Mouse (Mus musculus) midbrain, embryonic 15.5 days (tissue): Measurements from ENCODE around the gene Fam149b. TPM values are rescaled to one million over a fixed set of nuclear protein-coding genes. Genes with fewer than 3 reads are reported as not detected.
A peak's percentile ranks its signal among the peaks of the same experiment; 100 is the strongest.

Experiments used
- ATAC-seq: fragments of 200-750 bp; cut with Nextera tagmentation; replicated peaks from 2 replicates; pipeline ENCODE4 v1.8.0; 2017; ENCODE audit warnings: moderate TSS enrichment
- H3K27ac ChIP-seq: fragments of 300-500 bp; sonication (generic); 2 replicates; pipeline ENCODE4 v1.5.1; 2015; ENCODE audit warnings: mild to moderate bottlenecking, inconsistent platforms
- H3K27me3 ChIP-seq: fragments of 300-500 bp; sonication (generic); replicated peaks from 2 replicates; pipeline ENCODE4 v1.6.1; 2015; ENCODE audit warnings: inconsistent platforms
- H3K36me3 ChIP-seq: fragments of 300-500 bp; sonication (generic); replicated peaks from 2 replicates; pipeline ENCODE4 v1.6.1; 2015; ENCODE audit warnings: inconsistent platforms
- H3K4me1 ChIP-seq: fragments of 300-500 bp; sonication (generic); 2 replicates; pipeline ENCODE4 v1.6.1; 2015; ENCODE audit warnings: inconsistent platforms
- H3K4me2 ChIP-seq: fragments of 300-500 bp; sonication (generic); 2 replicates; pipeline ENCODE4 v1.6.1; 2015; ENCODE audit warnings: inconsistent platforms, mild to moderate bottlenecking, moderate library complexity
- H3K4me3 ChIP-seq: fragments of 300-500 bp; sonication (generic); 2 replicates; pipeline ENCODE4 v1.5.1; 2015; ENCODE audit warnings: mild to moderate bottlenecking, inconsistent platforms
- H3K9ac ChIP-seq: fragments of 300-500 bp; sonication (generic); 2 replicates; pipeline ENCODE4 v1.6.1; 2015; ENCODE audit warnings: mild to moderate bottlenecking, inconsistent platforms
- H3K9me3 ChIP-seq: fragments of 300-500 bp; sonication (generic); 2 replicates; pipeline ENCODE4 v1.6.1; 2016; ENCODE audit warnings: inconsistent platforms
- WGBS: fragments of 180-500 bp; shearing (Covaris S2); methylation state at CpG from one replicate; pipeline ENCODE4 v1.1.7; 2015; ENCODE audit warnings: mixed read lengths; 5-methylcytosine and 5-hydroxymethylcytosine counted together
- polyA plus RNA-seq: library from polyadenylated mRNA; unstranded; fragments of >200 nt; fragmentation: Nextera tagmentation; extraction: Ambion mirVana; gene quantifications from 2 replicates; pipeline ENCODE4 v1.2.1, GENCODE M21; 2015

Gene Fam149b
- polyA plus RNA-seq, 1 experiment from 2014 or later, result 48.4 TPM

DNA sequence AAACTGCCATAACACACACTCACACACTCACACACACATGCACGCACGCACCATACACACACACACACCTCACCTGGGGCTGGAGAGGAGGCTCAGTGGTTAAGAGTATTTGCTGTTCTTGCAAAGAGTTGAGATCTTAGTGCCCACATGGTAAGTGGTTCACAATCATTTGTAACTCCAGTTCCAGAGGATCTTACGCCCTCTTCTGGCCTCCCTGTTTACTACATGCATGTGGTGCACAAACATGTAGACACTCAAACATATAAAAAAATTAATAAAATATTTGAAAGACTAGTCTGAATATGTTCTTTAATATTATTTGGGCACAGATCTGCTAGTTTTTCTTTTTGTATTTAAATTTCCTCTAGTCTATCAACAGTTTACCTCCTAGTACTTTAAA, 20.3 kb downstream of the Fam149b start:
- Histone ChIP-seq H3K27me3 (no peaks in the 10 kb centered on the region), H3K36me3 (peaks cover 33% of the 10 kb centered on the region), H3K4me3 (no peak overlapping the region), H3K27ac (no peak overlapping the region), H3K4me2 (no peak overlapping the region), H3K9me3 (no peaks in the 10 kb centered on the region), H3K4me1 (no peaks in the 10 kb centered on the region), H3K9ac (no peak overlapping the region)
- no peak for ATAC-seq
- 95% methylated on average over 3 of the region's 3 CpGs for WGBS

DNA sequence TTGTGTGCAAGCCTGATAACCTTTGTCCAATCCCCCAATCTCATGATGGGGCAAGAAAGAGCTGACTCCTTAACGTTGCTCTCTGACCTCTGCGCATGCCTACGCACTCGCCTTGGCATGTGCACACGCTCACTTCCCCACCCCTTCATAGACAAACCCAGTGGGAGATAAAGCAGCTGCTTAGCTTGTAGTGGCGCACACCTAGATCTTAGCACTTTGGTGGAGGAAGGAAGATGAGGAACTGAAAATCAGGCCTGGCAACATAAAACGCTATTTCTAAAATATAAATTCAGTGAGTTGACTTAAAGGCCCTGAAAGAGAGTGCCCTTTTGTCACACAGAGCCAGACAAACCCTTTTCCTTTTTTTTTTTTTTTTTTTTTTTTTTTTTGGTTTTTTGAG, 22.8 kb downstream of the Fam149b start:
- Histone ChIP-seq H3K4me1 (no peaks in the 10 kb centered on the region), H3K4me2 (no peak overlapping the region), H3K27me3 (no peaks in the 10 kb centered on the region), H3K9ac (no peak overlapping the region), H3K36me3 (peaks cover 30% of the 10 kb centered on the region), H3K9me3 (no peaks in the 10 kb centered on the region), H3K4me3 (no peak overlapping the region), H3K27ac (no peak overlapping the region)
- 92% methylated on average over 7 of the region's 7 CpGs for WGBS
- ATAC-seq, result no peak

- 90% methylated on average over 1 of the region's 1 CpGs for WGBS
- no peak overlapping the region for H3K27ac ChIP-seq
- ATAC-seq, result no peak
Observed at GRCm38 (mm10) chr14:20371854-20372253, 23.9 kb downstream of the Fam149b start.

GRCm38 (mm10) chr14:20377112-20377521, 29.2 kb downstream of the Fam149b start:
- no peaks in the 10 kb centered on the region for H3K4me1 ChIP-seq
- H3K27me3 ChIP-seq, result no peaks in the 10 kb centered on the region
- 85% methylated on average over 4 of the region's 4 CpGs for WGBS
- no peak overlapping the region for H3K4me2 ChIP-seq
- no peak overlapping the region for H3K4me3 ChIP-seq
- no peak for ATAC-seq
- H3K9ac ChIP-seq, result no peak overlapping the region
- H3K36me3 ChIP-seq, result peaks cover 29% of the 10 kb centered on the region
- H3K9me3 ChIP-seq, result no peaks in the 10 kb centered on the region
- no peak overlapping the region for H3K27ac ChIP-seq

More at GRCm38 (mm10) chr14:20371854-20372253, 23.9 kb downstream of the Fam149b start:
- Histone ChIP-seq H3K27me3 (no peaks in the 10 kb centered on the region), H3K9ac (no peak overlapping the region), H3K4me2 (no peak overlapping the region), H3K36me3 (peaks cover 32% of the 10 kb centered on the region), H3K9me3 (no peaks in the 10 kb centered on the region), H3K4me3 (no peak overlapping the region), H3K4me1 (no peaks in the 10 kb centered on the region)

- H3K4me3 ChIP-seq, result no peak overlapping the region
- H3K4me2 ChIP-seq, result no peak overlapping the region
- H3K27ac ChIP-seq, result no peak overlapping the region
- no peaks in the 10 kb centered on the region for H3K9me3 ChIP-seq
- no peaks in the 10 kb centered on the region for H3K4me1 ChIP-seq
- ATAC-seq, result no peak
- peaks cover 29% of the 10 kb centered on the region for H3K36me3 ChIP-seq
- no peaks in the 10 kb centered on the region for H3K27me3 ChIP-seq
- WGBS, result 42% methylated on average over 13 of the region's 13 CpGs
- H3K9ac ChIP-seq, result no peak overlapping the region
Observed at GRCm38 (mm10) chr14:20378313-20379061, 30.5 kb downstream of the Fam149b start.

DNA sequence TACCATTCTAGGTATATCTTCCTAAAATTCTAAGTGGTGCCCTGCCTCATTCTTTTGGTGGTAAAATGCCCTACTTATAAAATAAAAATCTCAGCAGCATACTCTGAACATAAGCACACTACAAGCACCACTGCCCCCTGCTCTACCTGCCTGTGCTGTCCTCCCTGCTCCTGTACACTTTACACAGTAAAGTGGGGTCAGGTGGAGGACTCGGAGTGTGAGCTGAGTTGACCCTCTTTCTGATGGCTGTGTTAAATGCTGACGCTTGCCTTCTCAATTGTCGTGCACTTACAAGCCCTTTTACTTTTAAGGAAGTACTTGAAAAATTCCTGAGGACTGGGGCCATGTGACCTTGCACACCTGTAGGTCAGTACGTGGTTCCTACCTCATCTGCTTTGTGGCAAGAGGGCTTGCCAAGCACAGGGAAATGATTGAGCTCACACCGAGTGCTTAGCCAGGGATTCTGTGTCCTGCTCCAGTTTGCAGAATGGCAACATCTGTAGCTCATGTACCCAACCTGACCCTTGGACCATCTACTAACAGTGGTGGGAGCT, 31.2 kb downstream of the Fam149b start:
- H3K36me3 ChIP-seq, result peaks cover 29% of the 10 kb centered on the region
- H3K27ac ChIP-seq, result no peak overlapping the region
- WGBS, result 91% methylated on average over 5 of the region's 5 CpGs
- no peaks in the 10 kb centered on the region for H3K4me1 ChIP-seq
- no peak overlapping the region for H3K4me2 ChIP-seq
- no peaks in the 10 kb centered on the region for H3K9me3 ChIP-seq
- H3K4me3 ChIP-seq, result no peak overlapping the region
- no peak for ATAC-seq
- no peaks in the 10 kb centered on the region for H3K27me3 ChIP-seq
- H3K9ac ChIP-seq, result no peak overlapping the region

- H3K9me3 ChIP-seq, result no peaks in the 10 kb centered on the region
- no peak overlapping the region for H3K9ac ChIP-seq
- H3K36me3 ChIP-seq, result peaks cover 24% of the 10 kb centered on the region
- ATAC-seq, result no peak
- H3K4me2 ChIP-seq, result no peak overlapping the region
- H3K27me3 ChIP-seq, result no peaks in the 10 kb centered on the region
- WGBS, result 95% methylated on average over 9 of the region's 9 CpGs
- no peak overlapping the region for H3K4me3 ChIP-seq
- no peak overlapping the region for H3K27ac ChIP-seq
- H3K4me1 ChIP-seq, result no peaks in the 10 kb centered on the region
Observed at GRCm38 (mm10) chr14:20379753-20380430, 31.9 kb downstream of the Fam149b start.

DNA sequence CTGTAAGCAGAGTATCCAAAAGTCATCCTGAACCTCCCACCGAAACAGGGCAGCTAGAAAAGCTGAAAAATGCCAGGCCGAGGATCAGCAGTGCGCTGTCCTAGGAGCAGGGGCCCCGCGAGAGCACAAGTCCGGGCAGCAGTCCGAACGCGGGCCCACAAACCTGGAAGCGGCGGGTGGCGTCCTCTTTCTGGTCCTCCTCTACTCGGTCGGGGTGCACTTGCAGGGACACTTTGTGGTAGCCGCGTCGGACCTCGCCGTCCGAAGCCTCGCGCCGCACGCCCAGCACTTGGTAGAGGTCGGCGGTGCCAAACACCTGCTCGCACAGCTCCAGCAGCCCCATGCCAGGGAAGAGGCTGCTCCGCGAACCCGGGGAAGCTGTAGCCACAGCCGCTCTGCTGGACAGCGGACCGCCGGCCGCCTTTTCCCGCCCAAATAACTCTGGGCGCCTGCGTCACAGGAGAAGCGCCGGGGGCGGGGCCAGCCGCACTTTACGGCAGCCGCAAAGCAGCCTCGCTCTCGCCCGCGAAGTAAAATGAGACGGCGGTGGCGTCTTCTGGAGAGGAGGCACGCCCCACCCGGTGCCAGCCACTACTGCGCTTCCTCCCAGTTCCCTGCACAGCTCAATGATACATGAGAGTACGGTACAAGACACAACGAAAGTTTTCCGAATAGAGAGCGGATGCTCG, 40.6 kb downstream of the Fam149b start, which contains the start of gene Dnajc9:
TSS of gene Dnajc9 (minus strand) at position 470 of the 689 bp plus-strand sequence.
- Histone ChIP-seq H3K27ac (peak within 1 kb of the TSS; percentile 82), H3K27me3 (no peaks in the 10 kb centered on the region), H3K4me2 (peak within 1 kb of the TSS; percentile 82), H3K4me3 (peak within 1 kb of the TSS; percentile 84), H3K9ac (peak within 1 kb of the TSS; percentile 72), H3K9me3 (no peaks in the 10 kb centered on the region), H3K4me1 (peaks cover 45% of the 10 kb centered on the region), H3K36me3 (peaks cover 4% of the 10 kb centered on the region; the same call in 1 of the 2 replicates)
- peak; percentile 75 for ATAC-seq
- under 1% methylated on average over 59 of the region's 59 CpGs for WGBS

- peaks cover 50% of the 10 kb centered on the region for H3K4me1 ChIP-seq
- no peak for ATAC-seq
Observed at GRCm38 (mm10) chr14:20389446-20390079, 41.6 kb downstream of the Fam149b start.

DNA sequence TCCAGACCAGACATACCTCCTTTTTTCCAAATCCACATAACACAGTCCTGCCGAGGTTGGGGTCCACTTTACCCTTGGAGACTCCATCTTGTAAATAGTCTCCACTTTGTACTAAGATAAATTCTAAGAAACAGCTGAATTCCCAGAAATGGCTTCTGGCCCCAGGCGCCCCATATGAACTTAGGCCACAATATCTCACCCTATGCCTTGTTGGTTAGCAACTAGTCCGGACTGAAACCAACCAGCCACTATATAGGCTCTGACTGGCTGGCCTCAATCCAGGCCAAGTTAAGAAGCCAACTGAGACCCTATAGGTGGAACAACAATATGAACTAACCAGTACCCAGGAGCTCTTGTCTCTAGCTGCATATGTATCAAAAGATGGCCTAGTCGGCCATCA, 44.4 kb downstream of the Fam149b start:
- Histone ChIP-seq H3K9ac (no peak overlapping the region), H3K4me3 (no peak overlapping the region; the same call in 1 of the 2 replicates), H3K27me3 (no peaks in the 10 kb centered on the region), H3K4me2 (peak overlapping the region; percentile 61; the same call in 1 of the 2 replicates), H3K9me3 (no peaks in the 10 kb centered on the region), H3K36me3 (peaks cover 4% of the 10 kb centered on the region; the same call in 1 of the 2 replicates), H3K4me1 (peaks cover 32% of the 10 kb centered on the region), H3K27ac (no peak overlapping the region)
- ATAC-seq, result no peak
- 80% methylated on average over 4 of the region's 4 CpGs for WGBS

More at GRCm38 (mm10) chr14:20389446-20390079, 41.6 kb downstream of the Fam149b start:
- no peaks in the 10 kb centered on the region for H3K9me3 ChIP-seq
- 89% methylated on average over 8 of the region's 8 CpGs for WGBS
- H3K4me2 ChIP-seq, result peak overlapping the region; percentile 82
- peaks cover 4% of the 10 kb centered on the region; the same call in 1 of the 2 replicates for H3K36me3 ChIP-seq
- H3K4me3 ChIP-seq, result peak overlapping the region; percentile 84
- H3K9ac ChIP-seq, result no peak overlapping the region
- H3K27me3 ChIP-seq, result no peaks in the 10 kb centered on the region
- H3K27ac ChIP-seq, result peak overlapping the region; percentile 82

GRCm38 (mm10) chr14:20393205-20393913, 45.4 kb downstream of the Fam149b start, which contains the start of gene Mrps16:
Mrps16 (minus strand) TSS chr14:20393634.
- ATAC-seq, result peak; percentile 94
- peak within 1 kb of the TSS; percentile 91 for H3K27ac ChIP-seq
- peak within 1 kb of the TSS; percentile 78 for H3K4me3 ChIP-seq
- H3K4me2 ChIP-seq, result peak within 1 kb of the TSS; percentile 61
- WGBS, result under 1% methylated on average over 68 of the region's 68 CpGs
- H3K27me3 ChIP-seq, result no peaks in the 10 kb centered on the region
- peaks cover 4% of the 10 kb centered on the region; the same call in 1 of the 2 replicates for H3K36me3 ChIP-seq
- H3K9ac ChIP-seq, result peak within 1 kb of the TSS; percentile 82
- H3K9me3 ChIP-seq, result no peaks in the 10 kb centered on the region
- peaks cover 22% of the 10 kb centered on the region for H3K4me1 ChIP-seq
